Mouse (Mus musculus) lung, embryonic 16.5 days (tissue): ENCODE results near the gene Hadhb. TPM values are rescaled to one million over a fixed set of nuclear protein-coding genes. Genes with fewer than 3 reads are reported as not detected.
A peak's percentile ranks its signal among the peaks of the same experiment; 100 is the strongest.

Experiments used
- ATAC-seq: fragments of 200-750 bp; cut with Nextera tagmentation; 2 replicates; pipeline ENCODE4 v1.8.0; 2017; ENCODE audit warnings: low read depth, mild to moderate bottlenecking, moderate library complexity
- H3K27ac ChIP-seq: fragments of 300-500 bp; sonication (generic); 2 replicates; pipeline ENCODE4 v1.5.1; 2014; ENCODE audit warnings: mild to moderate bottlenecking, control low read depth, low read length
- H3K27me3 ChIP-seq: fragments of 300-500 bp; sonication (generic); 2 replicates; pipeline ENCODE4 v1.6.1; 2014; ENCODE audit warnings: low read depth, low read length, mixed read lengths; ENCODE audit not compliant: control insufficient read depth, insufficient read depth
- H3K36me3 ChIP-seq: fragments of 300-500 bp; sonication (generic); 2 replicates; pipeline ENCODE4 v1.6.1; 2014; ENCODE audit warnings: low read length; ENCODE audit not compliant: control insufficient read depth, insufficient read depth
- H3K4me1 ChIP-seq: fragments of 300-500 bp; sonication (generic); replicated peaks from 2 replicates; pipeline ENCODE4 v1.6.1; 2014; ENCODE audit warnings: low read length, mixed read lengths; ENCODE audit not compliant: control insufficient read depth, insufficient read depth
- H3K4me2 ChIP-seq: fragments of 300-500 bp; sonication (generic); 2 replicates; pipeline ENCODE4 v1.6.1; 2014; ENCODE audit warnings: low read depth, low read length, control low read depth
- H3K4me3 ChIP-seq: fragments of 300-500 bp; sonication (generic); 2 replicates; pipeline ENCODE4 v1.5.1; 2014; ENCODE audit warnings: mild to moderate bottlenecking, low read length, control low read depth
- H3K9ac ChIP-seq: fragments of 300-500 bp; sonication (generic); 2 replicates; pipeline ENCODE4 v1.6.1; 2014; ENCODE audit warnings: low read length, control low read depth
- H3K9me3 ChIP-seq: fragments of 300-500 bp; sonication (generic); 2 replicates; pipeline ENCODE4 v1.6.1; 2016; ENCODE audit warnings: low read length; ENCODE audit not compliant: control insufficient read depth
- WGBS: fragments of 180-500 bp; shearing (Covaris S2); extraction: QIAGEN DNeasy Blood & Tissue Kit; methylation state at CpG from one replicate; pipeline ENCODE4 v1.1.7; 2014; 5-methylcytosine and 5-hydroxymethylcytosine counted together
- polyA plus RNA-seq: library from polyadenylated mRNA; unstranded; fragments of >200 nt; fragmentation: Nextera tagmentation; extraction: Ambion mirVana; gene quantifications from 2 replicates; pipeline ENCODE4 v1.2.1, GENCODE M21; 2015

Gene Hadhb
- polyA plus RNA-seq, 1 experiment from 2014 or later, result 128 TPM

DNA sequence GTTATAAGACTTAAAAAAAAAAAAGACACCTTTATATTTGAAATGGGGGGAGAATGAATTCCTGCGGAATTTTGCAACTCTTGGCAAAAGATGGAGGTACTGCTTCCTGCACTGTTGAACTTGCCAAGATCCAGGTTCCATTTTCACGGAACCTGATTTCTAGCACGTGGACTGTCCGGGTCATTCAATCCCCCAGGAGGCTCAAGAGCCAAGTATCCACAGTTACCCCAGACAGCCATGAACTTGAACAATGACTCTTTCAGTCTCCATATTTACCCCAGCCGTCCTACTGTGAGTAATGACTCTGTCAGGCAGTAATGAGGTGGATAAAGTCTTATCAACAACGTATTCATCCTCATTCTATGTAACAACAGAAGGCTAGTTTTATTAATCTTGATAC lies 8.5 kb upstream of the Hadhb start:
- H3K4me2 ChIP-seq, result no peak overlapping the region
- no peak for ATAC-seq
- H3K36me3 ChIP-seq, result peaks cover 31% of the 10 kb centered on the region
- no peak overlapping the region for H3K4me3 ChIP-seq
- no peaks in the 10 kb centered on the region for H3K4me1 ChIP-seq
- no peaks in the 10 kb centered on the region for H3K27me3 ChIP-seq
- H3K27ac ChIP-seq, result no peak overlapping the region
- no peaks in the 10 kb centered on the region for H3K9me3 ChIP-seq
- WGBS, result 83% methylated on average over 6 of the region's 6 CpGs
- no peak overlapping the region for H3K9ac ChIP-seq

DNA sequence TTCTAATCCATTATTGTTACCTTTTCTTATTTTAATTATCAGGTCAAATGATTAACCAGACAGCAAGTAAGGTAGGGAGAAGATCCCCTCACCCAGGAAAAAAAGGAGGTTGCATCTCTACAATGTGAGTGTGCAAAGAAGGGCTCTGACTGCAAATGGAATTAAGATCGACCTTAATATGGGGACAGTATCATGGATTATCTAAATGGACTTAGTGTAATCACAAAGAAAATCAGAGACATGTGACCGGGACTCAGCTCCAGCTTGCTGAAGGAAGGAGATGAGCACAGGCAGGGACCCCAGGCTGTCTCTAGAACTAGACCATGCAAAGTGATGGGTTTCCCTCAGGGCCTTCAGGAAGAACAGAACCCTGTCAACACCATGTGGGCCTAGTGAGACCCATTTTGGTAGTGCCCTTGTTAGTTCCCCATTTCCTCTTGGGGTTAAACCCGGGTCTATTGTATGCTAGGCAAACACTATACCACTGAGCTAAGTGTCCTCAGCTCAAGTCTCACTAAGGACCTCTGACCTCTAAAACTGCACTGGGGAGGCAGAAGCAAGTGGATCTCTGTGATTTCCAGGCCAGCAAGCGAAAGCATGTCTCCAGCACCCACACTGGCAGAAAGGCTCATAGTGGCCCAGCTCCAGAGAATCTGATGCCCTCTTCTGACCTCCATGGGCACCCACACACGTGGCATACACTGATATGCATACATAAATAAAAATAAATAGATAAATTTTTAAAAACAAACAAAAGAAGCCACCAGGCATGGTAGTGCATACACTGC lies 6.7 kb upstream of the Hadhb start:
- Histone ChIP-seq H3K4me3 (no peak overlapping the region), H3K27me3 (no peaks in the 10 kb centered on the region), H3K36me3 (peaks cover 22% of the 10 kb centered on the region), H3K9ac (no peak overlapping the region), H3K27ac (no peak overlapping the region), H3K9me3 (no peaks in the 10 kb centered on the region), H3K4me1 (0 out of 2 replicates have a peak, but pooled peaks cover 2% of the 10 kb centered on the region), H3K4me2 (no peak overlapping the region)
- no peak for ATAC-seq
- 75% methylated on average over 5 of the region's 5 CpGs for WGBS

GRCm38 (mm10) chr5:30152007-30152406 lies 3.0 kb upstream of the Hadhb start:
- ATAC-seq, result no peak
- Histone ChIP-seq H3K4me2 (no peak overlapping the region), H3K9ac (no peak overlapping the region), H3K4me1 (peaks cover 7% of the 10 kb centered on the region), H3K36me3 (no peaks in the 10 kb centered on the region), H3K9me3 (no peaks in the 10 kb centered on the region), H3K27ac (no peak overlapping the region), H3K4me3 (no peak overlapping the region), H3K27me3 (no peaks in the 10 kb centered on the region)
- 71% methylated on average over 4 of the region's 4 CpGs for WGBS

DNA sequence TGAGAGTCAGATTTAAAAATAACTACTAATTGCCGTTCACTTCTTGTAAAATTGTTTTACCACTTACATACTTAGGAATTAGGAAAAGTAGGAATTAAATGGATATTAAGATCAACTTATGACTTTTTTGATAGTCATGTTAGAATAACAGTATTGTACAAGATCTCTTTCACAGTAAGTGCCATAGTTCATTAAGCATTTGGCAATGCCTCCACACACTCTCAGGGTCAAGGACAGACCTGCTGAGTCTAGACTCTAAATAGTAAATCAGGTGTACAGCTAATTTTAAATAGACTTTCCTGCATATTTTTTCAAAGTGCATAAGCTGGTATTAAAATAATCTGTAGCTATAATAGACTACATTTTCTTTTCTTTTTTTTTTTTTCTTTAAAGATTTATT lies 2.6 kb upstream of the Hadhb start:
- Histone ChIP-seq H3K4me3 (no peak overlapping the region), H3K4me2 (no peak overlapping the region), H3K4me1 (peaks cover 7% of the 10 kb centered on the region), H3K27ac (no peak overlapping the region), H3K27me3 (no peaks in the 10 kb centered on the region), H3K9ac (no peak overlapping the region), H3K36me3 (no peaks in the 10 kb centered on the region), H3K9me3 (no peaks in the 10 kb centered on the region)
- WGBS, result 85% methylated on average over 1 of the region's 1 CpGs
- ATAC-seq, result no peak

DNA sequence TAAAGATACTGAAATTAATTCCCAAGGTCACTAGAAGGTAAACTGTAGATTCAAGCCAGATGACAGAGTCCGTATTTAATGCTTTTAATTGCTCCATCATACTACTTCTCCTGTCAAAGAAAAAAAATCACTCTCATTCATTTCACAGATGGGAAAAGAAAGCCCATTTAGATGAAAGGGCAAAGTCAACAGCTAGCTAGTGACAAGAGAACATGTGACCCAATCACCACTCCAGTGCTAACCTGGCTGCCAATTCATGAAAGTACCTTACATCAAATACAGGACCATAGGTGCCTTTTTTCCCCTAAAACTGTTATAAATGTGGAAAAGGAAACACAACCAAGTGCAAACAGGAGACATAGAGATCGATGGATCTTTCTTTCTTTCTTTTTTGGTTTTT lies 1.8 kb upstream of the Hadhb start:
- ATAC-seq, result no peak
- Histone ChIP-seq H3K4me1 (peaks cover 7% of the 10 kb centered on the region), H3K9me3 (no peaks in the 10 kb centered on the region), H3K4me2 (no peak overlapping the region), H3K4me3 (no peak overlapping the region), H3K27me3 (no peaks in the 10 kb centered on the region), H3K36me3 (no peaks in the 10 kb centered on the region), H3K9ac (no peak overlapping the region), H3K27ac (no peak overlapping the region)
- 81% methylated on average over 2 of the region's 2 CpGs for WGBS

DNA sequence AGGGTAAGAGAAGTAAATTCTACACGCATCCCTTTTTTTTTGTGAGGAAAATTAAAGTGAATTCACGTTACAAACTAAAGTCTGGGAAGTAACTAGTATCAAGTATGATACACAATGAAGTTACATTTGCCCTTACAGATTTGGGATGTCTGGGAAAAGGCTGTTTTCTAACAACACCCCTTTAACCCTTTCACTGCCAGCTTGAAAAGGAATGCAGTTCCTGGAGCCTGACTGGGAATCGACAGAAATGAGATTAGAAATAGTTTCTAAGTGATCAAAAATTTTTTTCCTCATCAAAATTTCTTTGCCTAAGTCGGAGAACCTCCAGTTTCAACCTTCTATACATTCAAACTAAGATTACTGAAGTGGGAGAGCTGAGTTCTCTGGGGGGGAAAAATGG lies 1.0 kb upstream of the Hadhb start:
- Histone ChIP-seq H3K4me1 (peaks cover 7% of the 10 kb centered on the region), H3K27ac (peak overlapping the region; percentile 92; the same call in 1 of the 2 replicates)
- WGBS, result 18% methylated on average over 4 of the region's 4 CpGs

DNA sequence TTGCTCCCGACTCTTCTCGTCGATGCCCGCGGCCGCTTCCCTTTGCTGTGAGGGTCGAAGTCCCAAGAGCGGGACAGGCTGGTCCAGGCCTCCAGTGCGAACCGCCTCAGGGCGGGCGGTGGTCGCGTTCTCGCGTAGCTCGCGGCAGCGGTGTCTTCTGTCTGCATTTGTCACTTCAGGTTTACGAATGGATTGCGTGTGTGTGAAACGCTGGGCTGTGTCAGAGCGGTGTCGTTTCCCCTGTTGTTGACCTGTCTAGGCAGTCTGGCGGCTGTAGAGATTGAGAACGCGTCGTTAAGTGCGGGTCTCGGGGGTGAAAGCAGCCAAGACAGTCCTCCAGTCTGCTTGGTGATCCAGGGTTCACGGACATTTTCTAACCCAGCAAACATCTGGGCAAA lies 346 bp downstream of the Hadhb start:
- Histone ChIP-seq H3K4me3 (peak overlapping the region; percentile 98), H3K4me2 (peak overlapping the region; percentile 81), H3K9ac (peak overlapping the region; percentile 97), H3K36me3 (no peaks in the 10 kb centered on the region), H3K9me3 (no peaks in the 10 kb centered on the region), H3K27ac (peak overlapping the region; percentile 92), H3K27me3 (no peaks in the 10 kb centered on the region), H3K4me1 (peaks cover 7% of the 10 kb centered on the region)
- 0% methylated on average over 31 of the region's 31 CpGs for WGBS
- peak; percentile 60 for ATAC-seq

More for the DNA sequence above, 1.0 kb upstream of the Hadhb start:
- H3K36me3 ChIP-seq, result no peaks in the 10 kb centered on the region
- H3K9me3 ChIP-seq, result no peaks in the 10 kb centered on the region
- peak overlapping the region; percentile 97 for H3K9ac ChIP-seq
- no peaks in the 10 kb centered on the region for H3K27me3 ChIP-seq
- ATAC-seq, result no peak
- peak overlapping the region; percentile 98 for H3K4me3 ChIP-seq
- peak overlapping the region; percentile 81 for H3K4me2 ChIP-seq

GRCm38 (mm10) chr5:30155821-30156629 lies 977 bp downstream of the Hadhb start:
- WGBS, result 24% methylated on average over 13 of the region's 13 CpGs
- ATAC-seq, result no peak
- H3K9me3 ChIP-seq, result no peaks in the 10 kb centered on the region
- no peaks in the 10 kb centered on the region for H3K27me3 ChIP-seq
- H3K9ac ChIP-seq, result peak overlapping the region; percentile 97
- H3K27ac ChIP-seq, result peak overlapping the region; percentile 92
- H3K4me2 ChIP-seq, result peak overlapping the region; percentile 81
- H3K4me3 ChIP-seq, result peak overlapping the region; percentile 98
- no peaks in the 10 kb centered on the region for H3K36me3 ChIP-seq
- peaks cover 7% of the 10 kb centered on the region for H3K4me1 ChIP-seq

GRCm38 (mm10) chr5:30159601-30160000 lies 4.6 kb downstream of the Hadhb start:
- Histone ChIP-seq H3K27me3 (no peaks in the 10 kb centered on the region), H3K4me1 (peaks cover 5% of the 10 kb centered on the region), H3K27ac (no peak overlapping the region), H3K4me2 (no peak overlapping the region), H3K36me3 (no peaks in the 10 kb centered on the region), H3K9ac (no peak overlapping the region), H3K4me3 (no peak overlapping the region), H3K9me3 (no peaks in the 10 kb centered on the region)
- no peak for ATAC-seq
- 73% methylated on average over 6 of the region's 6 CpGs for WGBS
